Mouse (Mus musculus) midbrain, embryonic 12.5 days (tissue): Measurements from ENCODE around the gene Gm8882. TPM values are rescaled to one million over a fixed set of nuclear protein-coding genes. Genes with fewer than 3 reads are reported as not detected.
"Not testable (repeated sequence)": the region's sequence is repeated elsewhere in the genome, so short reads cannot be mapped to it uniquely, and the experiment has no call there.

Source experiments
- ATAC-seq: fragments of 200-750 bp; cut with Nextera tagmentation; 2 replicates; pipeline ENCODE4 v1.8.0; 2017; ENCODE audit warnings: low read depth, moderate TSS enrichment, moderate library complexity; ENCODE audit not compliant: low FRiP score
- H3K27ac ChIP-seq: fragments of 300-500 bp; sonication (generic); replicated peaks from 2 replicates; pipeline ENCODE4 v1.5.1; 2016; ENCODE audit warnings: mild to moderate bottlenecking
- H3K27me3 ChIP-seq: fragments of 300-500 bp; sonication (generic); 2 replicates; pipeline ENCODE4 v1.6.1; 2016; ENCODE audit warnings: mild to moderate bottlenecking
- H3K36me3 ChIP-seq: fragments of 300-500 bp; sonication (generic); 2 replicates; pipeline ENCODE4 v1.6.1; 2016
- H3K4me1 ChIP-seq: fragments of 300-500 bp; sonication (generic); 2 replicates; pipeline ENCODE4 v1.6.1; 2016
- H3K4me2 ChIP-seq: fragments of 300-500 bp; sonication (generic); replicated peaks from 2 replicates; pipeline ENCODE4 v1.6.1; 2016; ENCODE audit warnings: mild to moderate bottlenecking, moderate library complexity
- H3K4me3 ChIP-seq: fragments of 300-500 bp; sonication (generic); 2 replicates; pipeline ENCODE4 v1.5.1; 2016; ENCODE audit warnings: mild to moderate bottlenecking
- H3K9ac ChIP-seq: fragments of 300-500 bp; sonication (generic); replicated peaks from 2 replicates; pipeline ENCODE4 v1.6.1; 2016; ENCODE audit warnings: mild to moderate bottlenecking, moderate library complexity
- H3K9me3 ChIP-seq: fragments of 300-500 bp; sonication (generic); 2 replicates; pipeline ENCODE4 v1.6.1; 2016; ENCODE audit warnings: mild to moderate bottlenecking
- WGBS: fragments of 180-500 bp; shearing (Covaris S2); methylation state at CpG from one replicate; pipeline ENCODE4 v1.1.7; 2016; 5-methylcytosine and 5-hydroxymethylcytosine counted together
- polyA plus RNA-seq: library from polyadenylated mRNA; unstranded; fragments of >200 nt; fragmentation: Nextera tagmentation; extraction: Ambion mirVana; gene quantifications from 2 replicates; pipeline ENCODE4 v1.2.1, GENCODE M21; 2016

Gm8882 gene
- not detected in 2 replicates for polyA plus RNA-seq

DNA sequence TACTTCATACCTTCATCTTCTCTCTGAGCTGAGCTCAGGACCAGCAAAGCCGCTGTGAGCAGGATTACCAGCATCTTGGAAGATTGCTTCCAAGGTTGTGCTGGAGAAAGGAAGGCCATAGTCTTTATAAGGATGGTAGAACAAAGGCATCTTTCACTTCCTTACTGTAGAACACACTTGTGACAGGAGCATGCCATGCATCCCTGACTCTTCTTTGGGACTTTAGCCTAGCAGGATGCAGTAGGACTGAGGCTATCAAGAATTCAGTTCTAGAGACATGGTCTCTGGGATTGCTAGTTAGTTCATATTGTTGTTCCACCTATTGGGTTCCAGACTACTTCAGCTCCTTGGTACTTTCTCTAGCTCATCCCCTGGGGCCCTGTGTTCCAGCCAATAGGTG lies at the start of gene Gm8882:
Gene Gm8882, minus strand, starts transcription at position 101 of the 400 bp plus-strand sequence.
- H3K9ac ChIP-seq: not testable (repeated sequence)

DNA sequence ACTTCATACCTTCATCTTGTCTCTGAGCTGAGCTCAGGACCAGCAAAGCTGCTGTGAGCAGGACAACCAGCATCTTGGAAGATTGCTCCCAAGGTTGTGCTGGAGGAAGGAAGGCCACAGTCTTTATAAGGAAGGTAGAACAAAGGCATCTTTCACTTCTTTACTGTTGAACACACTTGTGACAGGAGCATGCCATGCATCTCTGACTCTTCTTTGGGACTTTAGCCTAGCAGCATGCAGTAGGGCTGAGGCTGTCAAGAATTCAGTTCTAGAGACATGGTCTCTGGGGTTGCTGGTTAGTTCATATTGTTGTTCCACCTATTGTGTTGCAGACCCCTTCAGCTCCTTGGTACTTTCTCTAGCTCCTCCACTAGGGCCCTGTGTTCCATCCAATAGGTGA lies 49.3 kb downstream of the Gm8882 start, which contains the start of gene Prpmp5:
Gene Prpmp5, minus strand, starts transcription at position 101 of the 400 bp plus-strand sequence.
- H3K4me3 ChIP-seq, H3K9me3 ChIP-seq, H3K27ac ChIP-seq, H3K4me1 ChIP-seq, H3K27me3 ChIP-seq, ATAC-seq, H3K36me3 ChIP-seq, H3K9ac ChIP-seq, H3K4me2 ChIP-seq: not testable (repeated sequence)

More for the DNA sequence above, at the start of gene Gm8882:
- H3K27me3 ChIP-seq, H3K36me3 ChIP-seq, H3K4me3 ChIP-seq, H3K27ac ChIP-seq, H3K4me2 ChIP-seq, ATAC-seq, H3K4me1 ChIP-seq, H3K9me3 ChIP-seq: not testable (repeated sequence)
- WGBS: 79% methylated on average over 1 of the region's 1 CpGs

Other genes with a start within 250 kb of the Gm8882 start
- not detected in 2 replicates for gene Prb1, start 153.6 kb downstream of the Gm8882 start, polyA plus RNA-seq
- not detected in 2 replicates for gene Prpmp5, start 49.4 kb downstream of the Gm8882 start, polyA plus RNA-seq
- not detected in 2 replicates for gene Prh1, start 205.7 kb upstream of the Gm8882 start, polyA plus RNA-seq
- gene Prp2, start 231.8 kb upstream of the Gm8882 start, polyA plus RNA-seq: not detected in 2 replicates